Mouse (Mus musculus) neutrophil, adult 59 days (primary cell): ENCODE measurements around the gene Adam6b. TPM values are rescaled to one million over a fixed set of nuclear protein-coding genes. Genes with fewer than 3 reads are reported as not detected.

Source experiments
- total RNA-seq, 2 experiments: library from RNA; stranded (reverse); gene quantifications; 1 replicate in 1 of 2; 2 replicates in 1 of 2; pipeline ENCODE4 v1.2.4; 2023

The Adam6b gene
- total RNA-seq, result not detected

GRCm38 (mm10) chr12:113489211-113489610 is at the start of gene Adam6b:
Adam6b (plus strand) TSS chr12:113489511.

Other genes with a start within 250 kb of the Adam6b start
- gene Adam6a, start 54.4 kb downstream of the Adam6b start, total RNA-seq, result not detected